Mouse (Mus musculus) kidney, adult 9 months (tissue): Measurements from ENCODE around the gene Dmac2.

Source experiments
- DNase-seq: peaks from one replicate; pipeline ENCODE4 v3.0.0; 2022

Gene Dmac2

GRCm38 (mm10) chr7:25618865-25619721 lies at the start of gene Dmac2:
Gene Dmac2, plus strand, starts transcription at chr7:25619414.
- peak; percentile 97 for DNase-seq

- peak; percentile 43 for DNase-seq
Observed at GRCm38 (mm10) chr7:25573806-25574205, 45.4 kb upstream of the Dmac2 start.

- peak; percentile 87 for DNase-seq
Observed at GRCm38 (mm10) chr7:25575105-25575504, 44.1 kb upstream of the Dmac2 start.

GRCm38 (mm10) chr7:25575870-25576269 lies 43.3 kb upstream of the Dmac2 start:
- peak; percentile 17 for DNase-seq

- peak; percentile 20 for DNase-seq
Observed at GRCm38 (mm10) chr7:25576308-25576707, 42.9 kb upstream of the Dmac2 start.

GRCm38 (mm10) chr7:25576793-25577437 lies 42.3 kb upstream of the Dmac2 start:
- peak; percentile 55 for DNase-seq

GRCm38 (mm10) chr7:25579441-25579840 lies 39.8 kb upstream of the Dmac2 start:
- no peak for DNase-seq

- DNase-seq, result no peak
Observed at GRCm38 (mm10) chr7:25582301-25582810, 36.9 kb upstream of the Dmac2 start.

- DNase-seq, result no peak
Observed at GRCm38 (mm10) chr7:25584651-25585050, 34.6 kb upstream of the Dmac2 start.

GRCm38 (mm10) chr7:25585351-25586204 lies 33.6 kb upstream of the Dmac2 start:
- DNase-seq, result no peak

GRCm38 (mm10) chr7:25591226-25591625 lies 28.0 kb upstream of the Dmac2 start:
- DNase-seq, result no peak

GRCm38 (mm10) chr7:25593859-25594258 lies 25.4 kb upstream of the Dmac2 start:
- DNase-seq, result no peak

GRCm38 (mm10) chr7:25599663-25600062 lies 19.6 kb upstream of the Dmac2 start:
- peak; percentile 85 for DNase-seq

GRCm38 (mm10) chr7:25600666-25601065 lies 18.5 kb upstream of the Dmac2 start:
- DNase-seq, result no peak

- DNase-seq, result no peak
Observed at GRCm38 (mm10) chr7:25601346-25601745, 17.9 kb upstream of the Dmac2 start.

GRCm38 (mm10) chr7:25606625-25607063 lies 12.6 kb upstream of the Dmac2 start:
- no peak for DNase-seq

GRCm38 (mm10) chr7:25607196-25607595 lies 12.0 kb upstream of the Dmac2 start:
- peak; percentile 93 for DNase-seq

GRCm38 (mm10) chr7:25610056-25610455 lies 9.2 kb upstream of the Dmac2 start:
- no peak for DNase-seq

- DNase-seq, result no peak
Observed at GRCm38 (mm10) chr7:25611501-25611900, 7.7 kb upstream of the Dmac2 start.

- no peak for DNase-seq
Observed at GRCm38 (mm10) chr7:25614086-25614485, 5.1 kb upstream of the Dmac2 start.

- DNase-seq, result peak; percentile 74
Observed at GRCm38 (mm10) chr7:25614831-25615705, 4.1 kb upstream of the Dmac2 start.

- peak; percentile 94 for DNase-seq
Observed at GRCm38 (mm10) chr7:25615706-25616011, 3.6 kb upstream of the Dmac2 start, which contains the start of gene Erich4. Gene Erich4, minus strand, starts transcription at chr7:25615892.
